Mouse (Mus musculus) urinary bladder, postnatal 10 days (tissue): ENCODE data around the gene Rnaset2a.
"Not testable (repeated sequence)": the region's sequence is repeated elsewhere in the genome, so short reads cannot be mapped to it uniquely, and the experiment has no call there.

ENCODE experiments used
- DNase-seq: peaks from one replicate; pipeline ENCODE4 v3.0.0; 2022; ENCODE audit warnings: low spot score

Gene Rnaset2a

GRCm38 (mm10) chr17:8138116-8138515, 9.8 kb downstream of the Rnaset2a start:
- DNase-seq = not testable (repeated sequence)

- DNase-seq = not testable (repeated sequence)
Observed at GRCm38 (mm10) chr17:8130849-8131248, 17.0 kb downstream of the Rnaset2a start.

GRCm38 (mm10) chr17:8129578-8129977, 18.3 kb downstream of the Rnaset2a start:
- DNase-seq = not testable (repeated sequence)

DNA sequence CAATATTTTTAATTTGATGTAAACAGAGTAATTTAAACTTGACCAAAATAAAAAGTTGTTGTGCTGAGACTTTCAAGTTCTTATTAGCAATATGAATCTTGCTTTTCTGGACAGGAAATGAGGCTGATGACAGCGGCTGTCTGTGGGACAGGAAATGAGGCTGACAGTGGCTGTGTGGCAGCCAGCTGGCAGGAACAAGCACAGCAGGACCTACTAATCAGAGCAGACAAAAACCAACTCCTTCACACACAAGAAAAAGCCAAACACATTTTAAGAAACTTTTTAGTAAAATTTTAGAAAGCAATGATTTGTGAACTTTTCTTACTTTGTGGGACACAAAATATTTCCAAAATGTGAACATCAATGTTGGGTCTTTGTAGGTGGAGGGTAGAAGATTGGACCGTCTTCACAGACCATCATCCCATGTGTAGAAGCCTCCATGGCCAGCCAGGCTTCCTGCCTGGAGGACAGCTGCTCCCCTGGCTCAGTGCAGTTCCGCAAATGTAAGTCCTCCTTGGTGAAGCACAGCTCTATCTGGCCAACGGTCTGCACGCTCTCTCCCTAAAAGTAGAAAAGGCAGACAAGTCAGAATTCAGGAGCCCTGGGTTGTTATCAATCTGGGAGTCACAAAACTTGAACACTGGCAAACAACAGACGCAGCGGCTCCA, 19.4 kb downstream of the Rnaset2a start:
- not testable (repeated sequence) for DNase-seq

- not testable (repeated sequence) for DNase-seq
Observed at GRCm38 (mm10) chr17:8124586-8124985, 23.3 kb downstream of the Rnaset2a start.

- not testable (repeated sequence) for DNase-seq
Observed at GRCm38 (mm10) chr17:8122974-8123373, 24.9 kb downstream of the Rnaset2a start.

DNA sequence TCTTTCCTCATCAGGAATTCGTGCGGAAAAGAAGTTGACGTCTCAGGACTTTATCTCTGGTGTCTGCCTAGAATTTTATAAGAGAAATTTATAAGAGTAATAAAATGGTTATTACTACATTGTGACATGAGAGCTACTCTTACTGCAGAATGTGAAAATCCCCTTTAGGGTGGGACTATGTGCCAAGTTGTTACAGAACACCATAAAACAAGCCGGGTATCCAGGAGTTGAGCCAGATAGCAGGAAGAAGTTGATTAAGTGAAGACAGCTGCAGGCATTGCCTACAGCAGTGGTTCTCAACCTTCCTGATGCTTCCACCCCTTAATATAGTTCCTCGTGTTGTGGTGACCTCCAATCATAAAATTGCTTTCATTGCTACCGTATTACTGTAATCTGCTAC, 31.0 kb downstream of the Rnaset2a start:
- DNase-seq = not testable (repeated sequence)

DNA sequence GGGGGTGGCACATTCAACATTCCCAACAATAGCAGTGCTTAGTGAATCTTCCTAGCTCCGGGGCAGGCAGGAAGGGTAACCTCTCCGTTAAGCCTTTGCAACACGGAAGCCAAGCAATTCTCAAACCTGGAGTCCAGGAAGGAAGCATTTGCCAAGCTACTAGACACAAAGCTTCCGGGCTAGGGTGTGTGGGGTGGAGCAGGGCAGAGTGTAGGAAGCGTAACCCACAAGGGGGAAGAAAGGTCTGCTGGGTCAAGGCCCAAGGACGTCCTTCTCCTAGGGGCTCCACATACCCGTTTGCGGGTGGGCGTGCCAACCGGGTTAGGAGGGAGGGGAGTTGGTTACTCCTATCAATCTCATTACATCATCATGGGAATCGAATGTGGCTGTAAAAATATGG, 31.5 kb downstream of the Rnaset2a start:
- DNase-seq = not testable (repeated sequence)

GRCm38 (mm10) chr17:8112199-8112598, 35.7 kb downstream of the Rnaset2a start:
- not testable (repeated sequence) for DNase-seq

DNA sequence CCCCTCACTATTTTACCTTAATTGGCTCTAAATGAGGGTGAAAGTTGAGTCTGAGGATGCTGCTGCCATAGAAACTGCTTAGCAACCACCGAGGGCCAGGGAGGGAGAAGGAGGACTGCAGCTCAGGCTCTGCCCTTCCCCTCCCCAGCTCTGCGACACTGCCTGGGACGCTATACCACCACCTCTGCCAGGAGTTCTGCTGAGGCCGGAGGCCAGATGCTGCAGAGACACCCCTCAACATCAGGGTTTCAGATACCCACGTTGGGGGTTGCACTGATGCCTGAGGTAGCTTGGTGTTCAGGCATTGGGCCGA, 46.6 kb downstream of the Rnaset2a start:
- DNase-seq = not testable (repeated sequence)

DNA sequence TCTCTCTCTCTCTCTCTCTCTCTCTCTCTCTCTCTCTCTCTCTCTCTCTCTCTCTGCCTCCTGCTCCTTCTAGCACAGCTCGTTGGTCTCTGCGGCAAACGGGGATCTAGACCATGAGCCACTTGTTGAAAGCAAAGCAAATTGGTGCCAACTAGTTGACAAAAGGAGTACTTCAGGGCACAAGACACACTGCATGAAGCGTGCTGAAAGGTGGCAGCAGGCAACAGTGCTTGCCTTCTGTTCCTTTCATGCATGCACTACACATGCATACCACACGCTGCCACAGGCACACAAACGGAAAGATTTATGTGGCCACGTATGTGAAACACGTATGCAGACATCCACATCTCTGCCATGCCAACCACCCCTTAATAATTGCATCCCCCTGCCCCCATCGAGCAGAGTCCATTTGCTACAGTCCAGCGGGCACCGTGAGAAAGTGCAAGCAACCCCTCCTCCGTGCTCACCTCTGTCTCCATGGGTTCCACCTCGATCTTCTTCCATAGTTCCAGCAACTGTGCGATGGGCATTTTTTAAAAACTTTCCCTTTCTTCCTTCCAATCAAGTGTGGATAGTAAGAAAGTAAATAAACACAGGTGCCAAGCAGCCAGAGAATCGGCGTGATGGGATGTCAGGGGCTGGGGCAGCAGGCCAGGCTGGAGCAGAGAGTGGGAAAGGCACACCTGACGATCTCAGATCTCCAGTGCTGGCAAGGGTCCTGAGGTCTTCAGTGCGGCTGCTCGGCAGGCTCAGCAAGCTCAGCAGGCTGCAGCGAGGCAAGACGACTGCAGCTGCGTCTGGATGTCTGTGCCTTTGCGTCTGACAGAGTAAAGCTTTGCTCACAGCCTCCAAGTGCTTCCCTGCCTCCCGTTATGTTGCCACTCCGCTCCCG, 47.2 kb downstream of the Rnaset2a start:
- DNase-seq = not testable (repeated sequence)

GRCm38 (mm10) chr17:8096199-8096598, 51.7 kb downstream of the Rnaset2a start:
- DNase-seq = not testable (repeated sequence)

DNA sequence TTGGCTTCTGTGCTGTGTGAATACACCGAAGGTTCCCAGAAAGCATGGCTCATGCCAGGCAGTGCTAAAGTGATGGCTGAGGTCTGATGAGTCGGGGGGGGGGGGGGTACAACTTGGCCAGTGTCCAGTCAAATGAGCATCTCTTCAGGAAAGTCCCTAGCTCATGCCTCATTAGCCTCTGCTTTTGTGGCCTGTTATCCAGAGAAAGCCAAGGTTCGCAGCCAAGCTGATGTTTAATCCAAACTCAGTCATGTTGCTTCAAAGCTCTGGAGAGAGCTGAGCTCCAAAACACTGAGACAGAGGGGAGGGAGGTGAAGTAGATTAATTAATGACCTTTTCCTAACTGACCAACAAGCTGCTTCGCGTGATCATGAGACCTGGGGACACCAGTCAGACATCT, 52.2 kb downstream of the Rnaset2a start:
- not testable (repeated sequence) for DNase-seq

DNA sequence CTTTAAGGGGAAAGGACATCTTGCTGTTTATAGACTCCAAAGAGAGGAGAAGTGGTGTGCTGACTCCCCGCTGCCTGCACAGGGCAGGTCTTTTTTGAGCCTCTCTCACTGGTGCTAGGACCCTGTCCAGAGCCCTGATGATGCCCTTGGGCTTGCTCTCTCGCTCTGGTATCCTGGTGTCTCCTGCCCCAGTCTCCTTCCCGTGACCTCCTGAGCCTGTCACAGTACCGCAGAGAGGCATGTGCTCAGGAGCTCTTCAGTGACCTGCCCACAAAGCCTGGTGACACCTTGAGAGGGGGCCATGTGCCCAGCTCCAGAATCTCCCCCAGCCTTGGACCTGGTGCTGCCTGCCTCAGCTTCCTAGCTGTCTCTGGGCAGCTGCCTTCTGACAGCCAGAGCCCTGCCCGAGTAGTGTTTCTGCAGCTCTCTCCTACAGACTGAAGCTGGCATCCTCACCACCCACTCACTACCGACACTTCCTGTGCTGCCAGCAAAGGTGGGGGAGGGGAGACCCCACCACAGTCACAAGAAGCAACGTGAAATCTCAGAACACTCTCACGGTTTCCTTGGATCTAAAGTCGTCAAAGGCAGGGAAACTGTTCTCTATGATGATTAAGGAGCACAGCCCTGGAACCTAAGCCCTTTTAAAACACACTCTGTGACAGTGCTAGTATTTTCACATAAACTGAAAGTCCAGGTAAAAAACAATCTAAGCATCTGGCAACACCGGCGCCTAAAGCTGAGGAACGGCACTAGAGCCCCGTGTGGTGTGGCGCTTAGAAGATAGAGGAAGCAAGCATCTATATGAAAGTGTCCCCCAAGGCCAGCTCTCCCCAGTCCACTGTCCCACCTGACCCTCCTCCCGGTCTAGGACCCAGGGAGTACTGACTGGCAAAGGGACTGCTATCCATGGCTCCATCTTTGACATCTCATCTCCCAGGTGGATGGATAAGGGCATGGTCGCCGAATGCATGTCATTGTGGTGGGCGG, 55.1 kb downstream of the Rnaset2a start:
- not testable (repeated sequence) for DNase-seq

DNA sequence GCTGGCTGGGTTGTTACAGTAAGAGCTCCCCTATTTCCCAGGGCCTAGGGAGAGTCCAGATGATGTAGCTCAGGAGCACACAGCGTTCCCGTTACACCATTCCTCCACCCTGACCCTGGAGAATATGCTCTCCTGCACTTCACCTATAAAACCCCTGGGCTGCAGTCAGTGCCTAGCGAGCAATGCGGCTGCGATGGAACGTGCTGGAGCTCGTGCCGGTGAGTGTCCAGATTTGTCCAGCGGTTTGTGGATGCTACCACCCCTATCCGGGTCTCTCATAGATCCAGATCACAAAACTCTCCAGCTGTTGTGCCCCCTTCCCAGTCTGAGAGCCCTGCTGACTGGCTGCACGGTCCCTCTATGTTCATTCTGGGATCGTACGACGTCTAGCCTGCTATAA, 56.6 kb downstream of the Rnaset2a start:
- DNase-seq = not testable (repeated sequence)

GRCm38 (mm10) chr17:8069847-8070246, 78.0 kb downstream of the Rnaset2a start:
- not testable (repeated sequence) for DNase-seq
